Mouse (Mus musculus) ES-E14 (cell line): ENCODE data around the gene Hunk. TPM values are rescaled to one million over a fixed set of nuclear protein-coding genes. Genes with fewer than 3 reads are reported as not detected.

Source experiments
- DNase-seq: peaks from one replicate; pipeline ENCODE4 v3.0.0-alpha.2; 2013; ENCODE audit warnings: low read depth, low spot score
- H3K27ac ChIP-seq: 2 replicates; pipeline ENCODE4 v1.5.1; 2012; ENCODE audit warnings: low read depth, mild to moderate bottlenecking, low read length, moderate library complexity, mixed read lengths; ENCODE audit not compliant: poor library complexity, insufficient read depth, severe bottlenecking
- H3K36me3 ChIP-seq: 2 replicates; pipeline ENCODE4 v1.6.1; 2012; ENCODE audit warnings: mild to moderate bottlenecking, low read length, moderate library complexity, mixed read lengths; ENCODE audit not compliant: control insufficient read depth, poor library complexity, insufficient read depth, severe bottlenecking
- H3K4me1 ChIP-seq, 2 experiments: fragments of 150-350 bp in 1 of 2; sonication (generic) in 1 of 2; 2 replicates each; pipeline ENCODE4 v1.6.1; 2012; ENCODE audit warnings: low read length in 2 of 2, mild to moderate bottlenecking in 1 of 2, mixed read lengths in 1 of 2; ENCODE audit not compliant: control insufficient read depth in 2 of 2, insufficient read depth in 2 of 2, poor library complexity in 1 of 2
- H3K4me3 ChIP-seq, 2 experiments: fragments of 150-350 bp in 1 of 2; sonication (generic) in 1 of 2; 2 replicates each; pipeline ENCODE4 v1.5.1; 2012; ENCODE audit warnings: low read length in 2 of 2, low read depth in 1 of 2, mild to moderate bottlenecking in 1 of 2, mixed read lengths in 1 of 2; ENCODE audit not compliant: insufficient read depth in 1 of 2, poor library complexity in 1 of 2, severe bottlenecking in 1 of 2
- H3K9ac ChIP-seq: 2 replicates; pipeline ENCODE4 v1.6.1; 2012; ENCODE audit warnings: low read depth, mild to moderate bottlenecking, low read length, mixed read lengths; ENCODE audit not compliant: poor library complexity, insufficient read depth, severe bottlenecking
- H3K9me3 ChIP-seq: fragments of 150-350 bp; sonication (generic); 2 replicates; pipeline ENCODE4 v1.6.1; 2012; ENCODE audit warnings: low read depth, mild to moderate bottlenecking, low read length; ENCODE audit not compliant: control insufficient read depth, insufficient read depth
- CHD2 ChIP-seq: IDR thresholded peaks from 2 replicates; pipeline ENCODE4 v1.6.1; 2014; ENCODE audit warnings: mild to moderate bottlenecking, low read depth, low read length, inconsistent platforms
- HCFC1 ChIP-seq: IDR thresholded peaks from 2 replicates; pipeline ENCODE4 v1.6.1; 2012; ENCODE audit warnings: low read length, inconsistent platforms, borderline replicate concordance; ENCODE audit not compliant: insufficient read depth
- MAFK ChIP-seq: IDR thresholded peaks from 2 replicates; pipeline ENCODE4 v1.6.1; 2014; ENCODE audit warnings: mild to moderate bottlenecking, low read depth, low read length, inconsistent platforms; ENCODE audit not compliant: insufficient read depth
- ZC3H11A ChIP-seq: IDR thresholded peaks from 2 replicates; pipeline ENCODE4 v1.6.1; 2012; ENCODE audit warnings: low read depth, mild to moderate bottlenecking, inconsistent platforms, low read length, borderline replicate concordance
- ZNF384 ChIP-seq: IDR thresholded peaks from 2 replicates; pipeline ENCODE4 v1.6.1; 2012; ENCODE audit warnings: low read depth, low read length, inconsistent platforms
- in situ Hi-C, 2 experiments: fragments of 600-800 bp; cut with MboI; formaldehyde crosslinking; loops; one replicate each; pipeline ENCODE4 v1.15.1; 2025; ENCODE audit warnings: low sequenced_read_pairs in 2 of 2, inconsistent platforms in 1 of 2; ENCODE audit not compliant: unreplicated experiment in 2 of 2
- total RNA-seq: library from RNA; depleted of rRNA; stranded (reverse); fragments of 300-350 nt; gene quantifications from 2 replicates; pipeline ENCODE4 v1.2.3, GENCODE M21; 2012

Hunk gene
- total RNA-seq, 1 experiment: 9.2 TPM

GRCm38 (mm10) chr16:90521191-90521950 is 135.6 kb downstream of the Hunk start:
- in situ Hi-C loops: no loop called here

GRCm38 (mm10) chr16:90521951-90522255 is 136.1 kb downstream of the Hunk start:
- Histone ChIP-seq H3K4me3 (no peak overlapping the region), H3K36me3 (no peaks in the 10 kb centered on the region), H3K9me3 (no peaks in the 10 kb centered on the region), H3K4me1 (peaks cover 16 to 24% of the 10 kb centered on the region in 2 experiments), H3K9ac (no peak overlapping the region), H3K27ac (no peak overlapping the region)
- in situ Hi-C loops: no loop called here
- peak; percentile 58 for DNase-seq
- TF ChIP-seq ZNF384 (no peak), ZC3H11A (no peak), HCFC1 (no peak), MAFK (no peak), CHD2 (no peak)

More at GRCm38 (mm10) chr16:90521191-90521950, 135.6 kb downstream of the Hunk start:
- Histone ChIP-seq H3K9ac (no peak overlapping the region), H3K27ac (0 out of 2 replicates have a peak overlapping the region, but pooled peaks have one; percentile 48), H3K9me3 (no peaks in the 10 kb centered on the region), H3K4me1 (peaks cover 16 to 24% of the 10 kb centered on the region in 2 experiments), H3K36me3 (no peaks in the 10 kb centered on the region), H3K4me3 (no peak overlapping the region)
- DNase-seq: no peak
- TF ChIP-seq ZC3H11A (no peak), HCFC1 (no peak), CHD2 (no peak), ZNF384 (no peak), MAFK (no peak)

GRCm38 (mm10) chr16:90522575-90522974 is 136.8 kb downstream of the Hunk start:
- H3K9ac ChIP-seq: no peak overlapping the region
- no peak for DNase-seq
- no peaks in the 10 kb centered on the region for H3K9me3 ChIP-seq
- TF ChIP-seq ZNF384 (no peak), ZC3H11A (no peak), CHD2 (no peak), MAFK (no peak), HCFC1 (no peak)
- no peaks in the 10 kb centered on the region for H3K36me3 ChIP-seq
- peaks cover 16 to 24% of the 10 kb centered on the region in 2 experiments for H3K4me1 ChIP-seq
- no peak overlapping the region for H3K4me3 ChIP-seq
- in situ Hi-C loops: no loop called here
- peak overlapping the region; percentile 32; the same call in 1 of the 2 replicates for H3K27ac ChIP-seq

GRCm38 (mm10) chr16:90523373-90523772 is 137.6 kb downstream of the Hunk start:
- Histone ChIP-seq H3K9ac (no peak overlapping the region), H3K4me3 (no peak overlapping the region), H3K9me3 (no peaks in the 10 kb centered on the region), H3K4me1 (peaks cover 16 to 24% of the 10 kb centered on the region in 2 experiments), H3K36me3 (no peaks in the 10 kb centered on the region), H3K27ac (no peak overlapping the region)
- in situ Hi-C loops: no loop called here
- no peak for DNase-seq
- TF ChIP-seq MAFK (no peak), ZNF384 (no peak), CHD2 (no peak)

- no peak for DNase-seq
- in situ Hi-C loops: no loop called here
- no peak overlapping the region for H3K27ac ChIP-seq
- H3K9me3 ChIP-seq: no peaks in the 10 kb centered on the region
- H3K4me1 ChIP-seq: peaks cover 16 to 24% of the 10 kb centered on the region in 2 experiments
- no peak for TF ChIP-seq ZNF384
- TF ChIP-seq MAFK: no peak
- no peak for TF ChIP-seq HCFC1
- TF ChIP-seq ZC3H11A: no peak
- TF ChIP-seq CHD2: no peak
- peak overlapping the region; percentile 2 to 32; a peak in 2 of 4 replicates for H3K4me3 ChIP-seq
- H3K9ac ChIP-seq: 0 out of 2 replicates have a peak overlapping the region, but pooled peaks have one; percentile 16
- no peaks in the 10 kb centered on the region for H3K36me3 ChIP-seq
Measured at GRCm38 (mm10) chr16:90523894-90524293, 138.1 kb downstream of the Hunk start.
